Mouse (Mus musculus) megakaryocyte, embryonic 14.5 days (primary cell): ENCODE data around the gene Nelfa.

Source experiments
- FLI1 ChIP-seq: IDR thresholded peaks from 2 replicates; pipeline ENCODE4 v1.6.1; 2012; ENCODE audit warnings: low read length, inconsistent platforms, mixed read lengths
- GATA1 ChIP-seq: IDR thresholded peaks from 3 replicates; pipeline ENCODE4 v1.6.1; 2012; ENCODE audit warnings: mixed read lengths, low read length, inconsistent platforms, borderline replicate concordance

DNA sequence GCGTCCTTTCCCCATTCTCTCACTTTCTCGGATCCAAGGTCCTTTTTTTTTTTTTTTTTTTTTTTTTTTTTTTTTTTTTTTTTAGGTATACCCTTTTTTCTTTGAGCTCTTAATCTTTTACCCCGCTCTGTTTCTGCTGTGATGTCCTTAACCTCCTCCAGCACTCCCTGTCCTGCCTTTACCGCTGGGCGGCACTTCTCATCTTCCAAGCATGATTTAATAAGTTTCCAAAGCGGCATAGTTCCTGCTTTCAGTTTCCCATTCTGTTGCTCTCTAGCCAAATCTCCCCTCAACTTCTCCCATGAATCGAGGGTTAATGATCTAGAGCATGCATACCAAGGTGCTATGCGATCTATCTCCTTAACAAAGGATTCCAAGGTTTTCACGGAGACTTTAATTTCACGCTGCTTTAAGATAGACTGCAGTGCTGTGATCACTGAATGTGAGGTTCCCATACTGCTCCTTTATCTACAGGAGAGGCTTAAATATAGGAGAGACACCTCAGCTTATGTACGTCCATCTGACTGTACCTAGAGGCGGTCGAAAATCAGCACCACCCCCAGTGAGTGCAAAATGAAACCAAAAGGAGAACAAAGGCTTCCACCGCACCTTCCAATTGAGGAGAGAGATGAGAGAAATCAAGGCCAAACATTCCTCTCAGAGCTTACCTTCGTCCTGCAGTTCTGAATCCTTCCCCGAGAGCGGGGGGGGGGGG lies 17.4 kb upstream of the Nelfa start:
- TF ChIP-seq GATA1 (no peak), FLI1 (no peak)
